Mouse (Mus musculus): ENCODE results near the gene Ppdpf.

The Ppdpf gene

DNA sequence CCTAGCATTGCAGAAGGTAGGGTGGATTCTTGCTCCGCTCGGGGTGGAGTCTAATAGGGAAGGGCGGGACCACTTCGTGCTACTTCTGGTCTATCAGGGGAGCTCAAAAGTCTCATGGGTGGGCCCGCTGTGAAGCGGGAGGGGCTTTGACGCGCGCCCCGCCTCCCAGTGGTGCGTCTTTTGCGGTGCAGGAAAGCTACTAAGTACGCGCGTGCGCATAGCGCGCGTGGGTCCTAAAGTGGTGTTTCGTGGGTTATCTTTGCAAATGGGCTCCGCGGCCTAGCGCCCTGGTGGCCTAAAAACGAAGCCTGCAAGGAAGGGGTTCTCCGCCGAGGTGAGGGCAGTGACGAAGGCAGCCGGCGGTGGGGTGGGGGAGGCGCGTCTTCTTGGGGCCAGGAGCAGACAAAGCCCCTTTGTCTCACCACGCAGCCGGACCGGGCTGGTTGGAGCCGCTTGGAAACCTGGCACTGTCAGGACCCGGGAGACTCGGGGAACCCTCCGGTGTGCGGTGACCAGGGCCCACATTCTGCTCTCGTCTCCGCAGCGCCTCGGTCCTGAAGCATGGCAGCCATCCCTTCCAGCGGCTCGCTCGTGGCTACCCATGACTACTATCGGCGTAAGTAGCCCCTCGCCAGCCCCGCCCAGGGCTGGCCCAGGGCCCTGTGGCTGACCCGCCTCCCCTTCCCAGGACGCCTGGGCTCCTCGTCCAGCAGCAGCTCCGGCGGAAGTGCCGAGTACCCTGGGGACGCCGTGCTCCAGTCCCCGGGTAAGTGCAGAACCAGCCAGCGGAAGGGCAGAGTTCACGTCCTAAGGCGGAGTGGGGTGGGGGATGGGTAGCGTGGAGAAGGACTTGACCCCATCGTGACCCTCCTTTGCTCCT lies at the start of gene Ppdpf:
Gene Ppdpf (plus strand): TSS at position 127 of the 880 bp plus-strand sequence.
- in situ Hi-C loops (cut with MboI; ENCODE audit: unreplicated experiment in 2 of 2), result loop anchor here (5.0 to 10.0 kb wide), 3 partner anchors 145 to 507 kb away; partner anchors contain the start of genes Uckl1 (in 2 of the 2), Lkaaear1 (in 1 of the 2) and Rgs19 (in 1 of the 2)

DNA sequence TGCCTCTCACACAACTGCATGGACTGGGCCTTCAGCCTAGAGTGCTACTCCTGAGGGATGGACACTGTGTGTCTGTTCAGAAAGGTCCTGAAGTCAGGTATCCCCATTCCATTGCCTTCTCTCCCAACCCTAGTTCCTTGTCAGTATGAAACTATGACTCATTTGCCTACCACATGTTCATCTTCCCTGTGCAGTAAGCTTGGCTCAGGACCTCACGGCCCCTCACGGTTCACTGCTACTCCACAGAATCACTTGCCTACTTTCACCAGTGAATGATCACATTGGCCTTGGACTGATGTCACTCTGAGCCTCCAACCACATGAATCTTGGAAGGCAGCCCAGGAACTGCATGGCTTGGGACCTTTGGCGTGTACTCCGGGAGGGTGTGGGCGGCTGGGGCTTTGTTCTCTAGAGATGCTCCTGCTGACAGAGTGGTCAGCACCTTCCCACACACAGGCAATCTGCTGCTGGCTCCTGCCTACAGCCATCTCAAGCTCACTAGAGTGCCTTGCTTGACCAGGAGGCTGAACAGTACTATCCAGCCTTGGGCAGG lies 47.3 kb upstream of the Ppdpf start:
- in situ Hi-C loops (cut with MboI; ENCODE audit: unreplicated experiment in 2 of 2), result no loop called here

- in situ Hi-C loops (cut with MboI; ENCODE audit: unreplicated experiment in 2 of 2), result no loop called here
These were observed 44.3 kb upstream of the Ppdpf start for GRCm38 (mm10) chr2:181142703-181143135.

- in situ Hi-C loops (cut with MboI; ENCODE audit: unreplicated experiment in 2 of 2), result no loop called here
These were observed 43.4 kb upstream of the Ppdpf start for GRCm38 (mm10) chr2:181143509-181144276.

DNA sequence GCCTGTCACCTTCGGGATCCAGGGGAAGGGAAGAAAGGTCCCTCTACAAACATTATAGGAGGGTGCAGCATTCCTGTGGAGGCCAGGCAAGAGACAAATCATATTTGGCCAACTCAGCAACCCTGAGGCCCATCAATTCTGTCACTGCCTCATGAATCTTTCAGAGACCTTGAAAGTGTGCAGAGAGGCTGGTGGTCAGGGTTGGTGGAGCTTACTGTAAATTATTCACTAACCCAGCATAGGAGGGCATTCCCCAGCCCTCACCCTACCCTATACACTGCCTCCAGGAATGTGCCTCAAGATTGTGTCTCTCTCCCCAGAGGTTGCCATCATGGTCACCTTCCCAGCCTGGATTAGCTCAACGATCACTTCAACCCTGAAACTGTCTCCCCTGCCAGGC lies 42.4 kb upstream of the Ppdpf start:
- in situ Hi-C loops (cut with MboI; ENCODE audit: unreplicated experiment in 2 of 2), result no loop called here

GRCm38 (mm10) chr2:181146976-181147545 lies 40.0 kb upstream of the Ppdpf start:
- in situ Hi-C loops (cut with MboI; ENCODE audit: unreplicated experiment in 2 of 2), result no loop called here

DNA sequence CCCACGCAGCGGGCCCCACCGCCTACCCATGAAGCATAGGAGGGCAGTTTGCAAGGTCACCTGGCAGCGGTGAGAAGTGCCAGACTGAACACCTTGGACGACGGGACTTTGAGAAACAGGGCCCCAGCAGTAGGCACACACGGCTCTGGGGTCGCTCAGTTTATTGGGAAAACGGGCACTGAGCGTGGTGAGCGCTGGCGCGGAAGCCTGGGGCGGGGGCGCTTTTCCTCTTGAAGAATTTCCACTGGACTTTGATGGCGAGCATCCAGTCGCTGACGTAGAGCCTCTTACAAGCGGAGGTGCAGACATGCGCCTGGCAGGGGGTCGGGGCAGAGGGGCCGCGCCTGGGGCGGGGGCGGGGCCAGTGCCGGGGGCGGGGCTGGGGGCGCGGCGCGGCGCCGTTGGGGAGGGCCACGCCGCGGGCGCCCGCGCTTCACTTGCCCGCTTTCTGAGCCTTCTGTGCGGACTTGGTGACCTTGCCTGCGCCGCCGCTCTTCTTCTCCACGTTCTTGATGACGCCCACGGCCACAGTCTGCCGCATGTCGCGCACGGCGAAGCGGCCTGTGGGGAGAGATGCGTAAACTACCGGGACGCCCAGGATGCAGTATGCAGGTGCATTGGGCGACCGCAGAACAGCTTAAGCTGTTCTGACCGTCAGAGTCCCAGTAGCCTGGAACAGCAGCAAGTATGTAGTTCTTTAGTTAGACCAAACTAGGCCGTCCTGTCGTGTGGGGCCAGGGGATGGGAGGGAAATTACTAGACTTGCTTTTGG lies 39.3 kb upstream of the Ppdpf start:
- in situ Hi-C loops (cut with MboI; ENCODE audit: unreplicated experiment in 2 of 2), result no loop called here

- in situ Hi-C loops (cut with MboI; ENCODE audit: unreplicated experiment in 2 of 2), result no loop called here
These were observed 38.6 kb upstream of the Ppdpf start for GRCm38 (mm10) chr2:181148318-181148955.

DNA sequence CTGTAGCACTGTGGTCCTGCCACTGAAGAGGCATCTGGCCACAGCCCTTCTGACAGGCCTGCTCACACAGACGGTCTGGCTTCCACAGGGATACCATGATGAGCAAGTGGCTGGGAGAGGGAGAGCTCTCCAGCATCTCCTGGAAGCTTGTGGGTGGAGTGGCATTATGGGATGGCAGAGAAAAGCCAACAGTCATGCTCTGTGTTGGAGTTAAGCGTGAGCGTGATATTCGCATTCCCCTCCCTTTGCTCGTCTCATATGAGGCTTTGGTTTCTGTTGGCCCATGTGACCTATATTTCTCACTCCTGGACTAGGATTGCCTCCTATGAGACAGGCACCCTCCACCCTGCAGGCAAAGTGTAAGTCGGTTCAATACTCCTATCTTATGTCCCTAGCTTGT lies 36.8 kb upstream of the Ppdpf start:
- in situ Hi-C loops (cut with MboI; ENCODE audit: unreplicated experiment in 2 of 2), result no loop called here

GRCm38 (mm10) chr2:181152701-181153100 lies 34.3 kb upstream of the Ppdpf start:
- in situ Hi-C loops (cut with MboI; ENCODE audit: unreplicated experiment in 2 of 2), result no loop called here

GRCm38 (mm10) chr2:181153131-181153530 lies 33.9 kb upstream of the Ppdpf start:
- in situ Hi-C loops (cut with MboI; ENCODE audit: unreplicated experiment in 2 of 2), result no loop called here

GRCm38 (mm10) chr2:181153837-181154236 lies 33.2 kb upstream of the Ppdpf start:
- in situ Hi-C loops (cut with MboI; ENCODE audit: unreplicated experiment in 2 of 2), result no loop called here

DNA sequence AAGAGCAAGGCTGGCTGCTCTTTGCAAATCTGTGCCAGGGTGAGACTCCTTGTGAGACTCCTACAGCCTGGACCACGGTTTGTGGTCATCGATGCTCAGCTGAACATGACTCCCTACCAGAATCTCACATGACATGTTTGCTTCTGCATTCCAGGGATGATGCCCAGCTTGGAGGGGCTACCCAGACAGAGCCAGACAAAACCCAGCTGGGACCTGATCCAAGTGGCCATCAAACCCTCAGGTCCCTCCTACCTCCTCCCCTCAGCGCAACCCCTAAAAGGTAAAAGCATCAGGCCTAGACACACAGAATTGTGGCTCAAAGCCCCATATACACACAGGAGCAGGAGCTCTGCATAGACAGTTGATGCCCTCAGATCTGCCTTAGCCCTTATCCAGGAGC lies 32.7 kb upstream of the Ppdpf start:
- in situ Hi-C loops (cut with MboI; ENCODE audit: unreplicated experiment in 2 of 2), result no loop called here

- in situ Hi-C loops (cut with MboI; ENCODE audit: unreplicated experiment in 2 of 2), result no loop called here
These were observed 32.1 kb upstream of the Ppdpf start for GRCm38 (mm10) chr2:181154831-181155415.

DNA sequence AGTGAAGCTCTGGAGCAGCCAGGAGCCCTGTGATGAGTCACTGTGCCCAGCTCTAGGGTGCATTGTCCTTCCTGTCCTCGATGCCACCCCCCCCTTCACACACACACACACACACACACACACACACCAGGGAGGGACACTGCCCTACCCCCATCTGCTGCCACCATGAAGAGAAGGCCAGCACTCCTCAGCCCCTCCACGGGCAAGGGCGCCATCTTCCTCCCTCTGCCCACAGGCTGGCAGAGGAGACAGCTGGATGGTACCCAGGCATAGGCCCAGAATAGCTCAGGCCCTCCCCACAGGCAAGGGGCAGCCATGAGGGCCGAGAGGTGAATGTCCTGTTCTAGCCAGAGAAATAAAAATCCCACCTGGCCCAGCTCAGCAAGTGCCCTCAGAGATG lies 31.2 kb upstream of the Ppdpf start:
- in situ Hi-C loops (cut with MboI; ENCODE audit: unreplicated experiment in 2 of 2), result no loop called here

DNA sequence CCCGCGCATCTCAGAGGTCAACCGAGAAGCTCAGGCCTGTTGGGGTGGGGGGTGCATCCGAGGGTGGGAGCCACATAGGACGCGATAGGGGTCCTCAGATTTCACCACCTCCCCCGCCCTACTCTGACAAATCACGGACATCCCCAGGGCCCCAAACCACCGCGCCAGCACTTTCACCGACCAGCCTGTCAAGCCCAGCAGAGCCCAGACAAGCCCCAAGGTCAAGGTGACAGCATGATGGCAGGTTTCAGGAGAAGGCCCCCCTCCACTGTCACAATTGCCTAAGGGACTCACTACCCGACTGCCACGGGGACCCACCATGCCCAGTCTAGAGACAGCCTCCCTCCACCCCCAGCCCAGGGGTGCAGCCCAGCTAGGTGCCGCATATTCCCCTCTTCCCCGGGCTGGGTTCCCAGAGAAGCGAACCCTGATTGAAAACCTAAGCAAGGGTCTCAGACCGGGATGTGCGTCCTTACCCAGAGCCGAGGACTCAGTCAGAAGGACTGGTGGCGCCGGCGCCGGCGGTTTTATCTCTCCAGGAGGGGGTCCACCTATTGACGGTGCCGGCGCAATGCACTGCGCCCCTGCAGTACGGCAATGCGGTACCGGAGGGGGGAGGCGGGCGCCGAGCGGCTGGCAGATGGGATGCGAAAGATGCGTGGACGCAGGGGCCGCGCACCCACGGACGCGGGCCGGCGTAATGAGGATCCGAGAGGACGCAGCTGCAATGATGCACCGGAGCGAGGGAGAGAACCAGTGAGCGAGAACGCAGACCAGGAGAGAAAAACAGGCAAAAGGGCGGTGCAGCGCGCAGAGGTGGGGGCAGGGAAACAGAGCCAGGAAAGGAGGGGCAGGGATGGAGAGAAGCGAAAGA lies 30.6 kb upstream of the Ppdpf start, which contains the start of gene Eef1a2:
Gene Eef1a2 (minus strand): TSS at position 767 of the 874 bp plus-strand sequence.
- in situ Hi-C loops (cut with MboI; ENCODE audit: unreplicated experiment in 2 of 2), result no loop called here

DNA sequence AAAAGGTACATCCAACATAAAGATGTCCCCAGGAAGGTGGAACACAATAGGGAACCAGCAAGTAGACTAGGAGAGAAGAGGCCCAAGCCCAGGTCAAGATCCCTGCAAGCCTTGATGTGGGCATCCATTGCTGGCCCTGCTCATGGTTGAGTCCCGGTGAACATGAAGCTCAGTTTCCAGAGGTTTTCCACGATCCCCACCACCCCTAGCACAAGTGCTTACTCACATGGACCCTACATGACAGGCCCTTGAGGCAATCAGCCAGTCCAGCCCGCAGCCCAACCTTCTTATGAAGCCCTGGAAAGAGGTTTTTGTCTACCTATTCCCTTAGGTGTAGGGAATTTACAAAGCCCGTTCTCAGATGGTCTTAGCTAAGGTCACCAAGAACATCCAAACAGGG lies 29.9 kb upstream of the Ppdpf start:
- in situ Hi-C loops (cut with MboI; ENCODE audit: unreplicated experiment in 2 of 2), result no loop called here

DNA sequence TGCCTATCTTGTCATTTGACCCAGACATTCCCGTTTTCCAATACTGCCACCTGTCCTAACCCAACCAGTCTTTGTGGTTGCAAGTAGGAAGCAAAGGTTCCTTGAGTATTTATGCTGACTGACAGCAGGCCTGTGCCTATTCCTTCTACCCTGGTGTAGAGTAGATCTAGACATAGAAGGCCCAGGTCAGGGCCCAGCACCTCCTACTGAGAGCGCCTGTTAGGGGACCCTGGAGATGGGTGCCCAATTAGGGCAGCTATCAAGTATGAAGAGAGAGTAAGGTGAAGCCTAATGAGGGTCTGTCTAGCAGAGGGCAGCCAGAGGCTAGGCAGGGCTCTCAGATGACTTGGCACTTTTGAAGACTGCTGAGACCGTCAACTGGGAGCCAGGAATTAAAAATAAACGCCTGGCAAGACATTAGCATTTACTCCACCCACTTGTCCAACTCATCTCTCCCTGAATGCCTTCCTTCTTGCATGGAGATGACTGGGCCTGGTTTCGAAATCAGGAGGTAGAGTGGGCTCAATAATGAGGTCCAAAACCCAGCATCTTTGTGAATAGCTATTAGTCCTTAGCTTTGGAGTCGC lies 29.2 kb upstream of the Ppdpf start:
- in situ Hi-C loops (cut with MboI; ENCODE audit: unreplicated experiment in 2 of 2), result no loop called here
